Mouse (Mus musculus) forebrain, embryonic 12.5 days (tissue): Measurements from ENCODE around the gene Myt1. TPM values are rescaled to one million over a fixed set of nuclear protein-coding genes. Genes with fewer than 3 reads are reported as not detected.

Experiments
- ATAC-seq: fragments of 200-750 bp; cut with Nextera tagmentation; 2 replicates; pipeline ENCODE4 v1.8.0; 2017; ENCODE audit warnings: moderate TSS enrichment; ENCODE audit not compliant: low FRiP score
- H3K27ac ChIP-seq: fragments of 300-500 bp; sonication (generic); 2 replicates; pipeline ENCODE4 v1.5.1; 2016; ENCODE audit warnings: mild to moderate bottlenecking
- H3K27me3 ChIP-seq: fragments of 300-500 bp; sonication (generic); 2 replicates; pipeline ENCODE4 v1.6.1; 2016; ENCODE audit warnings: mild to moderate bottlenecking
- H3K36me3 ChIP-seq: fragments of 300-500 bp; sonication (generic); replicated peaks from 2 replicates; pipeline ENCODE4 v1.6.1; 2016; ENCODE audit warnings: mild to moderate bottlenecking
- H3K4me1 ChIP-seq: fragments of 300-500 bp; sonication (generic); 2 replicates; pipeline ENCODE4 v1.6.1; 2016
- H3K4me2 ChIP-seq: fragments of 300-500 bp; sonication (generic); 2 replicates; pipeline ENCODE4 v1.6.1; 2016; ENCODE audit warnings: mild to moderate bottlenecking, moderate library complexity
- H3K4me3 ChIP-seq: fragments of 300-500 bp; sonication (generic); replicated peaks from 2 replicates; pipeline ENCODE4 v1.5.1; 2016; ENCODE audit warnings: mild to moderate bottlenecking
- H3K9ac ChIP-seq: fragments of 300-500 bp; sonication (generic); 2 replicates; pipeline ENCODE4 v1.6.1; 2016; ENCODE audit warnings: mild to moderate bottlenecking
- H3K9me3 ChIP-seq: fragments of 300-500 bp; sonication (generic); 2 replicates; pipeline ENCODE4 v1.6.1; 2016
- WGBS: fragments of 180-500 bp; shearing (Covaris S2); methylation state at CpG from one replicate; pipeline ENCODE4 v1.1.7; 2016; 5-methylcytosine and 5-hydroxymethylcytosine counted together
- polyA plus RNA-seq: library from polyadenylated mRNA; unstranded; fragments of >200 nt; fragmentation: Nextera tagmentation; extraction: Ambion mirVana; gene quantifications from 2 replicates; pipeline ENCODE4 v1.2.1, GENCODE M21; 2016

Myt1 gene
- 51.9 and 60.8 TPM in 2 replicates for polyA plus RNA-seq

- ATAC-seq, result peak; percentile 79
Observed at GRCm38 (mm10) chr2:181763006-181763830, at the start of gene Myt1. TSS of gene Myt1 (plus strand) at chr2:181763332.

GRCm38 (mm10) chr2:181713749-181714148 lies 49.4 kb upstream of the Myt1 start:
- H3K27ac ChIP-seq, result peak overlapping the region; percentile 81
- H3K36me3 ChIP-seq, result peaks cover 6% of the 10 kb centered on the region
- peak overlapping the region; percentile 25; the same call in 1 of the 2 replicates for H3K4me2 ChIP-seq
- H3K27me3 ChIP-seq, result no peaks in the 10 kb centered on the region
- no peaks in the 10 kb centered on the region for H3K9me3 ChIP-seq
- peak; percentile 85 for ATAC-seq
- H3K9ac ChIP-seq, result peak overlapping the region; percentile 21
- peaks cover 34% of the 10 kb centered on the region for H3K4me1 ChIP-seq
- 50% methylated on average over 1 of the region's 1 CpGs for WGBS
- no peak overlapping the region for H3K4me3 ChIP-seq

More at GRCm38 (mm10) chr2:181763006-181763830, at the start of gene Myt1:
- Histone ChIP-seq H3K27me3 (no peaks in the 10 kb centered on the region), H3K4me2 (peak within 1 kb of the TSS; percentile 57), H3K4me3 (peak within 1 kb of the TSS; percentile 42), H3K4me1 (peaks cover 72% of the 10 kb centered on the region), H3K9ac (peak within 1 kb of the TSS; percentile 51), H3K9me3 (no peaks in the 10 kb centered on the region), H3K36me3 (no peaks in the 10 kb centered on the region), H3K27ac (peak within 1 kb of the TSS; percentile 96)
- WGBS, result 7% methylated on average over 8 of the region's 8 CpGs

GRCm38 (mm10) chr2:181714903-181715326 lies 48.2 kb upstream of the Myt1 start, which contains the start of gene Oprl1:
TSS of gene Oprl1 (plus strand) at chr2:181715016.
- Histone ChIP-seq H3K27ac (peak within 1 kb of the TSS; percentile 81), H3K27me3 (no peaks in the 10 kb centered on the region), H3K9ac (peak within 1 kb of the TSS; percentile 46), H3K4me2 (peak within 1 kb of the TSS; percentile 54), H3K4me3 (peak within 1 kb of the TSS; percentile 42), H3K36me3 (peaks cover 18% of the 10 kb centered on the region), H3K9me3 (no peaks in the 10 kb centered on the region), H3K4me1 (peaks cover 34% of the 10 kb centered on the region)
- ATAC-seq, result peak; percentile 63
- 2% methylated on average over 7 of the region's 7 CpGs for WGBS

- WGBS, result 58% methylated on average over 3 of the region's 3 CpGs
- Histone ChIP-seq H3K27ac (peak overlapping the region; percentile 81), H3K9ac (peak overlapping the region; percentile 46), H3K27me3 (no peaks in the 10 kb centered on the region), H3K4me2 (peak overlapping the region; percentile 54), H3K36me3 (peaks cover 19% of the 10 kb centered on the region), H3K4me3 (peak overlapping the region; percentile 42), H3K4me1 (peaks cover 34% of the 10 kb centered on the region), H3K9me3 (no peaks in the 10 kb centered on the region)
- peak; percentile 12; the same call in 1 of the 2 replicates for ATAC-seq
Observed at GRCm38 (mm10) chr2:181715382-181715781, 47.8 kb upstream of the Myt1 start.

- no peak overlapping the region for H3K9ac ChIP-seq
- 80% methylated on average over 3 of the region's 3 CpGs for WGBS
- peaks cover 19% of the 10 kb centered on the region for H3K36me3 ChIP-seq
- no peak overlapping the region for H3K4me3 ChIP-seq
- H3K4me2 ChIP-seq, result peak overlapping the region; percentile 54
- H3K4me1 ChIP-seq, result peaks cover 34% of the 10 kb centered on the region
- H3K9me3 ChIP-seq, result no peaks in the 10 kb centered on the region
- H3K27me3 ChIP-seq, result no peaks in the 10 kb centered on the region
- H3K27ac ChIP-seq, result no peak overlapping the region
- ATAC-seq, result no peak
Observed at GRCm38 (mm10) chr2:181716991-181717390, 46.1 kb upstream of the Myt1 start.

DNA sequence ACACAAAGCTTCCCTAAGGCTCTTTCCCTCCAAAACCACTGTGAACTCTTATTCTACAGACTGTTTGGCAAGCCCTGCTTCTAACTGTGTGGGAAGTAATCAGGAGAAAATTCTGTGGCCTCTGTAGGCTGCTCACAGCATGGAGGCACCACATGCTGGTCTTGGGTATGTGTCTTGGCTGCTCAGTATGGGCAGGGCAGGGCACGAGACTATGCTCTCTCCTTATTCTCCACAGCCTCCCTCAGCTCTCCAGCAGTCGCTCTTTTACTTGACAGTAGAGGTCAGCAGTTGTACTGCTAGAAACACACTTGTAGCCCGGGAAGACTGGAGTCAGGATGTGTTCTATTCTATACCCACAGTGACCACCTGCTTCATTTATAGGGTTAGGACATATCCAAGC lies 43.1 kb upstream of the Myt1 start:
- no peaks in the 10 kb centered on the region for H3K9me3 ChIP-seq
- no peak for ATAC-seq
- no peaks in the 10 kb centered on the region for H3K27me3 ChIP-seq
- peaks cover 19% of the 10 kb centered on the region for H3K36me3 ChIP-seq
- no peak overlapping the region for H3K4me3 ChIP-seq
- WGBS, result 40% methylated on average over 3 of the region's 3 CpGs
- no peak overlapping the region for H3K27ac ChIP-seq
- no peak overlapping the region for H3K4me2 ChIP-seq
- H3K9ac ChIP-seq, result no peak overlapping the region
- H3K4me1 ChIP-seq, result peaks cover 14% of the 10 kb centered on the region

GRCm38 (mm10) chr2:181721200-181721599 lies 41.9 kb upstream of the Myt1 start:
- H3K27me3 ChIP-seq, result no peaks in the 10 kb centered on the region
- H3K4me2 ChIP-seq, result no peak overlapping the region
- no peak for ATAC-seq
- no peak overlapping the region for H3K9ac ChIP-seq
- H3K9me3 ChIP-seq, result no peaks in the 10 kb centered on the region
- H3K4me1 ChIP-seq, result peaks cover 2% of the 10 kb centered on the region; the same call in 1 of the 2 replicates
- no peak overlapping the region for H3K4me3 ChIP-seq
- peaks cover 19% of the 10 kb centered on the region for H3K36me3 ChIP-seq
- H3K27ac ChIP-seq, result no peak overlapping the region

DNA sequence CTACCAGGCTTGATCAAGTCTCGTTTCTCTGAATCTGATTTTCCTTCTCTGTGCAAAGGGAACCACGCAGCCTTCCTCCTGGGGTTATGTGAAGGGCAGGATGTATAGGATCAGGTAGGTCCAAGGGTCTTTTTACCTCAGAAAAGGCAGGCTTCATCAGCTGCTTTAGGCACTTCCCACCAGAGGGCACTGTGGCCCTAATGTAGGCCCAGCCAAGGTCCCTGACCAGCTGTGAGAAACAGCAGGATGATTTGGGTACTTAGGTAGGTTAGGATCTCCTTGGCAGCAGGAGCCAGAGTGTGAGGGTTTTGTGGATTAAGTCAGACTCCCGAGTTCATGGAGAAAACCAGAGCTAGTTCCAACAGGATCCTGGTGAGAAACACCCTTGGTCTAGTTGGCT lies 40.9 kb upstream of the Myt1 start:
- no peak overlapping the region for H3K9ac ChIP-seq
- H3K36me3 ChIP-seq, result peaks cover 19% of the 10 kb centered on the region
- H3K27ac ChIP-seq, result no peak overlapping the region
- WGBS, result 19% methylated on average over 3 of the region's 3 CpGs
- H3K27me3 ChIP-seq, result no peaks in the 10 kb centered on the region
- peaks cover 2% of the 10 kb centered on the region; the same call in 1 of the 2 replicates for H3K4me1 ChIP-seq
- no peak overlapping the region for H3K4me2 ChIP-seq
- peak; percentile 65; the same call in 1 of the 2 replicates for ATAC-seq
- no peak overlapping the region for H3K4me3 ChIP-seq
- H3K9me3 ChIP-seq, result no peaks in the 10 kb centered on the region

DNA sequence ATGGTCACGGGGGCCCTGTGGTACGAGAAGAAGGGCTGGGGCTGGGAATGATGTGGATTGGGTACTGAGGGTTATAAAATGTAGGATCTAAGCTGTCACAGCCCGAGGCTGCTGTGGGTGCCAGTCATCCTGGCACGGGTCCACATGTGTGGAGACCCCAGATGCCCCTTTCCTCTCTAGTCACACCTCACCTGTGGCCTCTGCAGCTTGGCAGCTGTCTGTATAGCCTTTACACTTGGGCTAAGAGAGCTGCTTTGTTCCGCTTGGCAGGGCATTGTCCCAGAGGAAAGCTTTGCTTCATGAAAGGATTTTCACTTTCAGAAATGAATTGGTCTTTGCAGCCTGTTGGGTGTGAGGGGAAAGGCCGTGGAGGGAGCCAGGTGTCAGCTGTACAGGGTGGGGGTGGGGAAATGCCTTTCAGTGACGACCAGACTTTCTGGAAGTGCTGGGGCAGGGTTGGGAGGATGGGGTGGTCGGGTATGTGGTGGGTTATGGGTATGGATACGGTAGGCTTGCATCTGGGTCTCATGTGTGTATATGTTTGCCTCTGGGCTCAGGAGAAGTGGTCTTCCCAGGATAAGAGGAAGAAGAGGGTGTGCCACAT lies 35.4 kb upstream of the Myt1 start:
- WGBS, result 38% methylated on average over 9 of the region's 9 CpGs
- Histone ChIP-seq H3K27ac (peak overlapping the region; percentile 59; the same call in 1 of the 2 replicates), H3K4me1 (peaks cover 12% of the 10 kb centered on the region), H3K36me3 (no peaks in the 10 kb centered on the region), H3K4me3 (no peak overlapping the region), H3K4me2 (no peak overlapping the region), H3K9ac (no peak overlapping the region), H3K27me3 (no peaks in the 10 kb centered on the region), H3K9me3 (no peaks in the 10 kb centered on the region)
- ATAC-seq, result peak; percentile 57; the same call in 1 of the 2 replicates

GRCm38 (mm10) chr2:181730051-181730450 lies 33.1 kb upstream of the Myt1 start:
- no peak overlapping the region for H3K27ac ChIP-seq
- no peak for ATAC-seq
- no peak overlapping the region for H3K4me3 ChIP-seq
- no peaks in the 10 kb centered on the region for H3K36me3 ChIP-seq
- H3K27me3 ChIP-seq, result no peaks in the 10 kb centered on the region
- H3K4me2 ChIP-seq, result no peak overlapping the region
- H3K9me3 ChIP-seq, result no peaks in the 10 kb centered on the region
- WGBS, result 82% methylated on average over 3 of the region's 3 CpGs
- H3K4me1 ChIP-seq, result peaks cover 12% of the 10 kb centered on the region
- no peak overlapping the region for H3K9ac ChIP-seq

GRCm38 (mm10) chr2:181752626-181753025 lies 10.5 kb upstream of the Myt1 start:
- ATAC-seq, result no peak
- H3K27me3 ChIP-seq, result no peaks in the 10 kb centered on the region
- H3K9me3 ChIP-seq, result no peaks in the 10 kb centered on the region
- H3K4me3 ChIP-seq, result no peak overlapping the region
- WGBS, result 97% methylated on average over 1 of the region's 1 CpGs
- no peaks in the 10 kb centered on the region for H3K36me3 ChIP-seq
- no peak overlapping the region for H3K27ac ChIP-seq
- H3K4me1 ChIP-seq, result no peaks in the 10 kb centered on the region
- no peak overlapping the region for H3K9ac ChIP-seq
- H3K4me2 ChIP-seq, result no peak overlapping the region

DNA sequence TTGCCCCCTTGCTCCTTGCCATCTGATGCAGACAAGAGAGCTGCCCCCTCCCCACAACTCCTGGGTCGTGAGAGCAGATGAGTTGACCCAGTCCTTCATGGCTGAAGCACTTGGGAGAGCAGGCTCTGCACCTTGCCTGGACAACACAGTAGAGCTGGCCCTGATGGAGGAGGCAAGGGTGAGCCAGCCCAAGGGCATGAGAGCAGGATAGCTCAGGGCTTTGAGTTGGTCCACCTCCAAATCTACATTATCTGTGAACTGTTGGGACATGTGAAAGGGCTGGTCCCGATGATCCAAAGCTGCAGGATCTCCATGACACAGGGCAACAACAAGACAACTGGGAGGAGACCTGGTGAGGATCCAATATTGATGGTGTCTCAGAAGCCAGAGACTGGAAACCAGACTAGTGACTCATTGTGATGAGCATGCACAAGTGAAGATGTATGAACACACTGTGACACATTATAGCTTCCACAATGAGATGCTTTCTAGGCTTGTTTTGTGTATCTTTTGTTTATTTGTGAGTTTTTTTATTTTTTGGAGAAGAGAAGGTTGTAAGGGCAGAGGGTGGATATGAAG lies 4.9 kb upstream of the Myt1 start:
- ATAC-seq, result no peak
- Histone ChIP-seq H3K4me2 (no peak overlapping the region), H3K36me3 (no peaks in the 10 kb centered on the region), H3K4me3 (no peak overlapping the region), H3K9me3 (no peaks in the 10 kb centered on the region), H3K27me3 (no peaks in the 10 kb centered on the region), H3K4me1 (peaks cover 33% of the 10 kb centered on the region), H3K9ac (no peak overlapping the region), H3K27ac (peak overlapping the region; percentile 77)
- WGBS, result 70% methylated on average over 2 of the region's 2 CpGs
